Mouse (Mus musculus) cerebellum, adult 2 months (tissue): ENCODE results near the gene Zdhhc23. TPM values are rescaled to one million over a fixed set of nuclear protein-coding genes. Genes with fewer than 3 reads are reported as not detected.

Experiments
- DNase-seq, 2 experiments: peaks; one replicate each; pipeline ENCODE4 v3.0.0; 2021
- H3K27ac ChIP-seq: fragments of 200-500 bp; 2 replicates; pipeline ENCODE4 v1.5.1; 2012; ENCODE audit warnings: low read length, control low read depth, inconsistent platforms; ENCODE audit not compliant: insufficient read depth
- H3K27me3 ChIP-seq: fragments of 200-500 bp; 2 replicates; pipeline ENCODE4 v1.6.1; 2012; ENCODE audit warnings: inconsistent platforms, mild to moderate bottlenecking, low read length, moderate library complexity; ENCODE audit not compliant: control insufficient read depth, insufficient read depth
- H3K4me1 ChIP-seq: fragments of 200-500 bp; 2 replicates; pipeline ENCODE4 v1.6.1; 2011; ENCODE audit warnings: low read length; ENCODE audit not compliant: control insufficient read depth, insufficient read depth
- H3K4me3 ChIP-seq: fragments of 200-500 bp; replicated peaks from 2 replicates; pipeline ENCODE3; 2011; ENCODE audit warnings: mild to moderate bottlenecking, low read depth, low read length, control low read depth; ENCODE audit not compliant: insufficient read depth
- CTCF ChIP-seq: fragments of 200-500 bp; IDR thresholded peaks from 2 replicates; pipeline ENCODE4 v1.5.1; 2011; ENCODE audit warnings: low read depth, mild to moderate bottlenecking, control low read depth, low read length, moderate library complexity, borderline replicate concordance; ENCODE audit not compliant: insufficient read depth
- POLR2A ChIP-seq: fragments of 200-500 bp; IDR thresholded peaks from 2 replicates; pipeline ENCODE4 v1.6.1; 2011; ENCODE audit warnings: low read length, control low read depth, borderline replicate concordance; ENCODE audit not compliant: insufficient read depth
- WGBS: fragments of 180-500 bp; shearing (Covaris S2); methylation state at CpG from one replicate; pipeline ENCODE4 v1.1.7; 2018; 5-methylcytosine and 5-hydroxymethylcytosine counted together
- polyA plus RNA-seq: library from polyadenylated mRNA; depleted of rRNA; stranded (reverse); fragments of >200 nt; gene quantifications from 2 replicates; pipeline ENCODE4 v1.2.3, GENCODE M21; 2012; rRNA removed

The Zdhhc23 gene
- polyA plus RNA-seq, 1 experiment = 1.9 TPM

DNA sequence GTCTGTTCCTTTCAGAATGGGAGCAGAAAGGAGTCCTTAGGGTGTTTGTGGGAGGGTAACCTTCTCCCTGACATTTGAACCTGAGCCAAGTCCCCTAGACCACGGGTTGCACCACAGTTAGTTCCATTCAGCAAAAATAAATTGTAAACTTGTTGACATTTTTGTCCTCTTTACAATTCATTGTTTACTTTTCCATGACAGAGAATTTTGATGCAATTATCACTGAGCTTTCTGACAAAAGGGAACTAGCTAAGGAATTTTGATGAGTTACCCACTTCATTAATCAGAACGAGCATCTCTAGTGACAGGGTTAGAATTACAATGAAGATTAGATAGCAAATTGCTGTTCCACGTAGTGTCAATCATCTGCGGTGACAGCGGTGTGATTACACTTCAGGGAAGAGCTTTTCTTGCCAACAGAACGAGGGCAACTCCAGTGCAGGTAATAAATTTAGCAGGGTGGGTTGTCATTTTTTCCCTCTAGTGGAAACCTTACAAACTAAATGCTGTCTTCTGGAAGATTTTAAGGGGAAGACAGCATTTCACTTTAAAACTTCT, 54.5 kb downstream of the Zdhhc23 start:
- no peaks in the 10 kb centered on the region for H3K4me1 ChIP-seq
- H3K27me3 ChIP-seq = no peaks in the 10 kb centered on the region
- DNase-seq = no peak
- no peak overlapping the region for H3K27ac ChIP-seq
- TF ChIP-seq CTCF (no peak), POLR2A (no peak)
- WGBS = 64% methylated on average over 6 of the region's 6 CpGs
- H3K4me3 ChIP-seq = no peak overlapping the region

DNA sequence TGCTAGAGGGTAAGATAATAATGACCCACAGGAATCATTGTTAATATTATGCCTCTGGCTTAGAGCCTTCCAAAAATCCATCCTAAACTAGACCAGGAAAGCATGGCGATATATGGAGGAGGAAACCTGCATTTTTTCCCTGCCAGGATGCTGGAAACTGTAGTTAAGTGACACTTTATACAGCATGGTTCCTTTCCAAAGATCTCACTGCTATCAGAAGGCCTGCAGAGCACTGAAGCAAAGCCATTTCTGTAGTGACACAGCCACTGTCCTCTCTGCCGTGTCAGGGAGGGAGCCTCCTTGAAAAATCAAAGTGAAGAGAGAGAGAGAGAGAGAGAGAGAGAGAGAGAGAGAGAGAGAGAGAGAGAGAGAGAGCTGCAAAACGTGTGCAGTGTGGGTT, 57.0 kb downstream of the Zdhhc23 start:
- Histone ChIP-seq H3K27ac (no peak overlapping the region), H3K27me3 (no peaks in the 10 kb centered on the region), H3K4me3 (no peak overlapping the region), H3K4me1 (no peaks in the 10 kb centered on the region)
- TF ChIP-seq POLR2A (no peak), CTCF (no peak)
- 42% methylated on average over 3 of the region's 3 CpGs for WGBS
- DNase-seq = no peak

GRCm38 (mm10) chr16:43922024-43922423, 57.6 kb downstream of the Zdhhc23 start:
- no peak overlapping the region for H3K4me3 ChIP-seq
- DNase-seq = no peak
- no peaks in the 10 kb centered on the region for H3K27me3 ChIP-seq
- WGBS = 67% methylated on average over 2 of the region's 2 CpGs
- no peaks in the 10 kb centered on the region for H3K4me1 ChIP-seq
- H3K27ac ChIP-seq = no peak overlapping the region
- TF ChIP-seq POLR2A = no peak
- no peak for TF ChIP-seq CTCF

DNA sequence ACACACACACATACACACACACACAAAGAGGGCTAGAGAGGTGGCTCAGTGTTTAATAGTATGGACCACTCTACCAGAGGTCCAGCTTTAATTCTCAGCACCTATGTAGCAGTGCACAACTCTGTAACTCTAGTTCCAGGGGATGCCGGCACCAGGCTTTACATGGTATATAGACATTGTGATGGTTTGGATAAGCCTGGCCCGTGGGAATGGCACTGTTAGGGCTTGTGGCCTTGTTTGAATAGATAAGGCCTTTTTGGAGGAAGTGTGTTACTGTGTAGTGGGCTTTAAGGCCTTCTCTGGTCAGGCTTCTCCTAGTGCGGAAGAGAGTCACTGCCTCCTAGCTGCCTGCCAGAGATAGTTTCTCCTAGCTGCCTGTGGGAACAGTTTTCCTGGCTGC, 60.7 kb downstream of the Zdhhc23 start:
- H3K4me3 ChIP-seq = no peak overlapping the region
- no peaks in the 10 kb centered on the region for H3K4me1 ChIP-seq
- TF ChIP-seq POLR2A (no peak), CTCF (no peak)
- no peak for DNase-seq
- H3K27me3 ChIP-seq = no peaks in the 10 kb centered on the region
- H3K27ac ChIP-seq = no peak overlapping the region
- 91% methylated on average over 3 of the region's 3 CpGs for WGBS

Other genes starting within 250 kb of the Zdhhc23 start
- 0.26 and 0.30 TPM in 2 replicates for gene Drd3, start 225.8 kb downstream of the Zdhhc23 start, polyA plus RNA-seq
- gene Ccdc191, start 90.0 kb downstream of the Zdhhc23 start, polyA plus RNA-seq = 4.8 and 12.5 TPM in 2 replicates
- gene Qtrt2, start 53.0 kb downstream of the Zdhhc23 start, polyA plus RNA-seq = 29.6 and 32.4 TPM in 2 replicates
- 1.4 and 1.8 TPM in 2 replicates for gene Gramd1c, start 83.6 kb upstream of the Zdhhc23 start, polyA plus RNA-seq
- 230 and 250 TPM in 2 replicates for gene Atp6v1a, start 159.9 kb upstream of the Zdhhc23 start, polyA plus RNA-seq
- gene Naa50, start 160.0 kb upstream of the Zdhhc23 start, polyA plus RNA-seq = 28.9 and 30.0 TPM in 2 replicates
- 14.2 and 15.3 TPM in 2 replicates for gene Usf3, start 193.5 kb upstream of the Zdhhc23 start, polyA plus RNA-seq